Comparison of ENCODE assay signal across 25 mouse cellular contexts in the genomic region with DNA sequence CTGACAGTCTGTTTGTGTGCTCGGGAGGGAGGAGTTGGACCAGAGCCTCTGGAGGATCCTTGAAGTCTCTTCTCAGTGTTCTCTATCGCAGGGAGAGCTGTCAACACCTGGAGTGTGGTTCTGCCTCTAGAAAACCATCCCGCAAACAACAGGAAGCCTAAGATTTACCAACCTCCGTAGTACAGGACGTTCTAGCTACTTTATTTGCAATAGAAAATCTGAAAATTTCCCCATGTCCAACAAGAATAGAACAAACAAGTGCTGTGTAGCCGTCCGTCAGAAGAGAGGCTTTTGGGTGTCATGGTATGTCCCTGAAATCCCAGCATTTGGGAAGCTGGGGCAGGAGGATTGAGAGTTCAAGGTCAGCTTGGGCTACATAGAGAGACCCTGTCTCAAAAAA. TPM values are rescaled to one million over a fixed set of nuclear protein-coding genes. Genes with fewer than 3 reads are reported as not detected.
DNase-seq lines count a peak whose midpoint lies in the region; ATAC-seq and TF ChIP-seq lines count a peak whose summit lies in the region.
"Had no signal": no experiment of that assay in that cellular context is flagged by ENCODE, and none has a peak within 500 bp of the region (broad histone marks: within the 10 kb centered on the region; RNA-seq: fewer than 3 reads in every experiment).

No protein-coding gene starts in this region.

- 0 out of 2 replicates have a peak overlapping the region, but pooled peaks have one; percentile 1 for H3K4me3 ChIP-seq in liver, adult 2 months (ENCODE audit: insufficient read depth, low read depth, low read length)
- no peak overlapping the region for H3K4me3 ChIP-seq in liver, embryonic 12.5 days
- H3K4me3 ChIP-seq: embryonic facial prominence, embryonic 10.5 days; embryonic facial prominence, embryonic 12.5 days; forebrain, embryonic 13.5 days; forebrain, embryonic 15.5 days had no signal

- no peaks in the 10 kb centered on the region for H3K27me3 ChIP-seq in liver, adult 2 months (ENCODE audit: control insufficient read depth, insufficient read depth, low read length)
- no peaks in the 10 kb centered on the region for H3K27me3 ChIP-seq in liver, embryonic 12.5 days (replicated peaks)
- H3K27me3 ChIP-seq: forebrain, embryonic 13.5 days; forebrain, embryonic 15.5 days had no signal

- ATAC-seq in liver, embryonic 12.5 days, result no peak
- no peak for ATAC-seq in activated CD4-positive, CD25-positive, alpha-beta regulatory T cell, adult 4 months
- ATAC-seq: forebrain, embryonic 13.5 days; forebrain, embryonic 15.5 days had no signal

- H3K9ac ChIP-seq in liver, adult 2 months (ENCODE audit: low read depth, low read length), result peak overlapping the region; percentile 50; the same call in 1 of the 2 replicates
- no peak overlapping the region for H3K9ac ChIP-seq in liver, embryonic 12.5 days
- H3K9ac ChIP-seq: embryonic facial prominence, embryonic 12.5 days; forebrain, embryonic 13.5 days; forebrain, embryonic 15.5 days had no signal

- peaks cover 17% of the 10 kb centered on the region for H3K36me3 ChIP-seq in liver, adult 2 months (ENCODE audit: control insufficient read depth, insufficient read depth, low read length)
- H3K36me3 ChIP-seq in liver, embryonic 12.5 days, result no peaks in the 10 kb centered on the region
- H3K36me3 ChIP-seq: embryonic facial prominence, embryonic 10.5 days; embryonic facial prominence, embryonic 12.5 days; forebrain, embryonic 15.5 days had no signal

- TF ChIP-seq CTCF in liver, adult 2 months (IDR thresholded peaks at IDR 0.05; ENCODE audit: low read depth, low read length), result no peak

- H3K4me2 ChIP-seq in liver, embryonic 12.5 days, result no peak overlapping the region
- H3K4me2 ChIP-seq: embryonic facial prominence, embryonic 12.5 days; forebrain, embryonic 13.5 days; forebrain, embryonic 15.5 days had no signal

- H3K79me2 ChIP-seq in liver, adult 2 months (ENCODE audit: control insufficient read depth, insufficient read depth, low read length), result 0 out of 2 replicates have a peak, but pooled peaks cover 3% of the 10 kb centered on the region

- DNase-seq in liver, adult 2 months (ENCODE audit: extremely low read depth, low read depth, low spot score), result peak; percentile 82
- DNase-seq in lung, adult 18-20 months, result peak; percentile 26 to 31
- no peak for DNase-seq in lung, postnatal 10 days
- peak; percentile 31 for DNase-seq in lung, postnatal 25 days (ENCODE audit: low spot score)
- DNase-seq in lung, postnatal 36 days, result no peak
- DNase-seq: adrenal gland, adult 8-10 months; adrenal gland, postnatal 14 days; adrenal gland, postnatal 36 days; cerebellum, adult 11-12 months; cerebellum, adult 2 months; cerebellum, adult 9-10 months; cerebellum, postnatal 10 days; cerebellum, postnatal 25 days had no signal

- H3K9me3 ChIP-seq in liver, embryonic 12.5 days (replicated peaks), result no peaks in the 10 kb centered on the region
- H3K9me3 ChIP-seq: embryonic facial prominence, embryonic 10.5 days; embryonic facial prominence, embryonic 12.5 days; forebrain, embryonic 13.5 days; forebrain, embryonic 15.5 days had no signal

- TF ChIP-seq POLR2A in liver, adult 2 months (IDR thresholded peaks at IDR 0.05; ENCODE audit: extremely low read depth, insufficient read depth, low read length), result no peak

- H3K27ac ChIP-seq in liver, adult 2 months (replicated peaks; ENCODE audit: insufficient read depth, low read depth, low read length), result peak overlapping the region; percentile 91
- no peak overlapping the region for H3K27ac ChIP-seq in liver, embryonic 12.5 days
- H3K27ac ChIP-seq: embryonic facial prominence, embryonic 10.5 days; embryonic facial prominence, embryonic 12.5 days; forebrain, embryonic 13.5 days; forebrain, embryonic 15.5 days had no signal

- peaks cover 28% of the 10 kb centered on the region for H3K4me1 ChIP-seq in liver, adult 2 months (ENCODE audit: control insufficient read depth, insufficient read depth, low read length)
- no peaks in the 10 kb centered on the region for H3K4me1 ChIP-seq in liver, embryonic 12.5 days
- H3K4me1 ChIP-seq: embryonic facial prominence, embryonic 10.5 days; embryonic facial prominence, embryonic 12.5 days had no signal

- 20% methylated on average over 7 of the region's 7 CpGs for WGBS in liver, adult 2 months
- 65% methylated on average over 7 of the region's 7 CpGs for WGBS in liver, embryonic 12.5 days (ENCODE audit: insufficient replicate concordance)

RNA-seq across cellular contexts. Expression of gene Tat, which starts 2.5 kb away (rescaled TPM):
- total RNA-seq in liver, adult 2 months (2014; rRNA removed), result 815 and 1,088 TPM in 2 replicates
- polyA plus RNA-seq in liver, adult 2 months (2012; rRNA removed), result 868 and 1,411 TPM in 2 replicates
- 0.10 and 0.13 TPM in 2 replicates for polyA plus RNA-seq in liver, embryonic 12.5 days (2016; fragmentation: Nextera tagmentation; extraction: Ambion mirVana)
- not detected for polyA plus RNA-seq in activated CD4-positive, CD25-positive, alpha-beta regulatory T cell, adult 4 months (2017; shearing (Covaris generic))
- total RNA-seq: ES-E14, MEL had no signal
- polyA plus RNA-seq: C2C12; cerebellum, adult 2 months; cortical plate, adult 2 months; embryonic facial prominence, embryonic 10.5 days; embryonic facial prominence, embryonic 12.5 days; forebrain, embryonic 11.5 days; forebrain, embryonic 13.5 days; forebrain, embryonic 15.5 days had no signal

RNA-seq across cellular contexts. Expression of gene Marveld3, which starts 25.8 kb away (rescaled TPM):
- total RNA-seq in liver, adult 2 months (2014; rRNA removed), result 0.37 and 0.81 TPM in 2 replicates
- 0.23 and 0.70 TPM in 2 replicates for polyA plus RNA-seq in liver, adult 2 months (2012; rRNA removed)
- polyA plus RNA-seq in liver, embryonic 12.5 days (2016; fragmentation: Nextera tagmentation; extraction: Ambion mirVana), result 0.07 and 0.15 TPM in 2 replicates
- polyA plus RNA-seq in activated CD4-positive, CD25-positive, alpha-beta regulatory T cell, adult 4 months (2017; shearing (Covaris generic)), result not detected
- total RNA-seq: MEL had no signal
- polyA plus RNA-seq: C2C12 had no signal

RNA-seq across cellular contexts. Expression of gene Chst4, which starts 51.8 kb away (rescaled TPM):
- total RNA-seq in liver, adult 2 months (2014; rRNA removed), result 0.18 and 0.20 TPM in 2 replicates
- 0.22 and 0.39 TPM in 2 replicates for polyA plus RNA-seq in liver, adult 2 months (2012; rRNA removed)
- not detected in 2 replicates for polyA plus RNA-seq in liver, embryonic 12.5 days (2016; fragmentation: Nextera tagmentation; extraction: Ambion mirVana)
- not detected for polyA plus RNA-seq in activated CD4-positive, CD25-positive, alpha-beta regulatory T cell, adult 4 months (2017; shearing (Covaris generic))
- total RNA-seq: MEL had no signal
- polyA plus RNA-seq: C2C12; cerebellum, adult 2 months; embryonic facial prominence, embryonic 10.5 days; embryonic facial prominence, embryonic 12.5 days; embryonic facial prominence, embryonic 14.5 days; forebrain, embryonic 11.5 days; forebrain, embryonic 13.5 days; forebrain, embryonic 15.5 days had no signal

Comparison
In these comparisons a context has a peak if more than half of its experiments do, and no peak if none do; other contexts are left out.
1. DNase-seq: peak in liver, adult 2 months (single experiment), lung, adult 18-20 months (2 of 2) and lung, postnatal 25 days (single experiment); none in lung, postnatal 10 days (single experiment) and lung, postnatal 36 days (single experiment).
2. RNA of gene Tat, which starts 2.5 kb away (polyA plus RNA-seq): 868 to 1,411 TPM in liver, adult 2 months; 0.10 to 0.13 TPM in liver, embryonic 12.5 days and not detected in activated CD4-positive, CD25-positive, alpha-beta regulatory T cell, adult 4 months; every median in the first group is over 100 times any median in the second.